Mouse (Mus musculus) frontal cortex, postnatal 36 days (tissue): ENCODE data around the gene Ntm.

Experiments used
- DNase-seq, 2 experiments: peaks; one replicate each; pipeline ENCODE4 v3.0.0; 2022; ENCODE audit warnings: low spot score in 2 of 2

Ntm gene

GRCm38 (mm10) chr9:29410728-29411407 lies 552.1 kb downstream of the Ntm start:
- no peak for DNase-seq

- no peak for DNase-seq
These were observed 552.7 kb downstream of the Ntm start for GRCm38 (mm10) chr9:29410284-29410683.

GRCm38 (mm10) chr9:29409216-29409907 lies 553.6 kb downstream of the Ntm start:
- peak; percentile 54 to 60 for DNase-seq

GRCm38 (mm10) chr9:29407954-29408353 lies 555.0 kb downstream of the Ntm start:
- DNase-seq: no peak

GRCm38 (mm10) chr9:29406973-29407372 lies 556.0 kb downstream of the Ntm start:
- DNase-seq: no peak

GRCm38 (mm10) chr9:29406046-29406445 lies 556.9 kb downstream of the Ntm start:
- no peak for DNase-seq

- no peak for DNase-seq
These were observed 562.8 kb downstream of the Ntm start for GRCm38 (mm10) chr9:29400151-29400550.

- no peak for DNase-seq
These were observed 566.8 kb downstream of the Ntm start for GRCm38 (mm10) chr9:29396101-29396500.

- no peak for DNase-seq
These were observed 569.8 kb downstream of the Ntm start for GRCm38 (mm10) chr9:29393136-29393535.

- DNase-seq: no peak
These were observed 572.0 kb downstream of the Ntm start for GRCm38 (mm10) chr9:29390796-29391517.

GRCm38 (mm10) chr9:29389224-29389623 lies 573.7 kb downstream of the Ntm start:
- DNase-seq: peak; percentile 43 to 56

- DNase-seq: no peak
These were observed 575.8 kb downstream of the Ntm start for GRCm38 (mm10) chr9:29387136-29387535.

GRCm38 (mm10) chr9:29377172-29378002 lies 585.6 kb downstream of the Ntm start:
- no peak for DNase-seq

- no peak for DNase-seq
These were observed 591.6 kb downstream of the Ntm start for GRCm38 (mm10) chr9:29371341-29371740.

GRCm38 (mm10) chr9:29369621-29370020 lies 593.3 kb downstream of the Ntm start:
- no peak for DNase-seq

GRCm38 (mm10) chr9:29368291-29368690 lies 594.6 kb downstream of the Ntm start:
- DNase-seq: no peak

GRCm38 (mm10) chr9:29357796-29358195 lies 605.1 kb downstream of the Ntm start:
- no peak for DNase-seq

- DNase-seq: no peak
These were observed 620.6 kb downstream of the Ntm start for GRCm38 (mm10) chr9:29342303-29342702.

- DNase-seq: no peak
These were observed 621.6 kb downstream of the Ntm start for GRCm38 (mm10) chr9:29341292-29341691.

- no peak for DNase-seq
These were observed 627.3 kb downstream of the Ntm start for GRCm38 (mm10) chr9:29335671-29336070.

- no peak for DNase-seq
These were observed 630.4 kb downstream of the Ntm start for GRCm38 (mm10) chr9:29332296-29333090.
